Mouse (Mus musculus) MEL (cell line): ENCODE data around the gene Dgkb.

Experiments used
- CTCF ChIP-seq, 3 experiments: IDR thresholded peaks in 2 of 3; conservative IDR thresholded peaks in 1 of 3; 2 replicates each; pipeline ENCODE4 v1.5.1; 2011 to 2012; ENCODE audit warnings: low read length in 3 of 3, low read depth in 2 of 3, mild to moderate bottlenecking in 2 of 3, improper control_type of control experiment in 1 of 3, inconsistent platforms in 1 of 3, mixed read lengths in 1 of 3, moderate library complexity in 1 of 3; ENCODE audit not compliant: control insufficient read depth in 1 of 3, insufficient read depth in 1 of 3, poor library complexity in 1 of 3, severe bottlenecking in 1 of 3
- EP300 ChIP-seq, 2 experiments: IDR thresholded peaks; 2 replicates each; pipeline ENCODE4 v1.6.1; 2011; ENCODE audit warnings: improper control_type of control experiment in 2 of 2, low read length in 2 of 2, low read depth in 1 of 2, mild to moderate bottlenecking in 1 of 2
- ETS1 ChIP-seq: IDR thresholded peaks from 2 replicates; pipeline ENCODE4 v1.6.1; 2012; ENCODE audit warnings: low read depth, mild to moderate bottlenecking, inconsistent platforms, low read length, improper control_type of control experiment, moderate library complexity
- GABPA ChIP-seq: IDR thresholded peaks from 2 replicates; pipeline ENCODE4 v1.6.1; 2012; ENCODE audit warnings: low read depth, mild to moderate bottlenecking, inconsistent platforms, low read length, improper control_type of control experiment, moderate library complexity
- GATA1 ChIP-seq: IDR thresholded peaks from 2 replicates; pipeline ENCODE4 v1.6.1; 2011; ENCODE audit warnings: low read depth, low read length, improper control_type of control experiment
- HCFC1 ChIP-seq: IDR thresholded peaks from 2 replicates; pipeline ENCODE4 v1.6.1; 2012; ENCODE audit warnings: low read depth, mild to moderate bottlenecking, inconsistent platforms, low read length, improper control_type of control experiment, moderate library complexity
- MAZ ChIP-seq: IDR thresholded peaks from 2 replicates; pipeline ENCODE4 v1.6.1; 2012; ENCODE audit warnings: low read depth, mild to moderate bottlenecking, inconsistent platforms, low read length, improper control_type of control experiment
- MXI1 ChIP-seq: IDR thresholded peaks from 2 replicates; pipeline ENCODE4 v1.6.1; 2011; ENCODE audit warnings: mild to moderate bottlenecking, low read depth, low read length, improper control_type of control experiment
- NELFE ChIP-seq: IDR thresholded peaks from 2 replicates; pipeline ENCODE4 v1.6.1; 2011; ENCODE audit warnings: low read depth, low read length, improper control_type of control experiment
- NRF1 ChIP-seq: IDR thresholded peaks from 2 replicates; pipeline ENCODE4 v1.6.1; 2014; ENCODE audit warnings: low read depth, mild to moderate bottlenecking, inconsistent platforms, low read length, improper control_type of control experiment, moderate library complexity; ENCODE audit not compliant: poor library complexity, insufficient read depth, severe bottlenecking
- POLR2A ChIP-seq, 2 experiments: IDR thresholded peaks; 2 replicates each; pipeline ENCODE4 v1.6.1; 2011 to 2012; ENCODE audit warnings: low read length in 2 of 2, mild to moderate bottlenecking in 2 of 2, control low read depth in 1 of 2, improper control_type of control experiment in 1 of 2, low read depth in 1 of 2, moderate library complexity in 1 of 2; ENCODE audit not compliant: control insufficient read depth in 1 of 2, insufficient read depth in 1 of 2, poor library complexity in 1 of 2
- SIN3A ChIP-seq: IDR thresholded peaks from 2 replicates; pipeline ENCODE4 v1.6.1; 2012; ENCODE audit warnings: low read length, improper control_type of control experiment, inconsistent platforms

- TF ChIP-seq GATA1 (no peak), CTCF (IDR thresholded peaks at IDR 0.05 in 2 of 3, conservative IDR thresholded peaks at IDR 0.05 in 1 of 3; ENCODE audit: control insufficient read depth in 1 of 3, insufficient read depth in 1 of 3, low read depth in 2 of 3, low read length in 3 of 3, poor library complexity in 1 of 3, severe bottlenecking in 1 of 3) (no peak), HCFC1 (no peak), POLR2A (IDR thresholded peaks at IDR 0.05; ENCODE audit: control insufficient read depth in 1 of 2, insufficient read depth in 1 of 2, low read depth in 1 of 2, low read length in 2 of 2, poor library complexity in 1 of 2) (no peak), NRF1 (no peak), ETS1 (no peak), MXI1 (no peak), SIN3A (no peak), GABPA (no peak), MAZ (no peak), EP300 (IDR thresholded peaks at IDR 0.05; ENCODE audit: low read depth in 1 of 2, low read length in 2 of 2) (no peak), NELFE (no peak)
Measured at GRCm38 (mm10) chr12:38385942-38386341, 568.4 kb downstream of the Dgkb start.
